Mouse (Mus musculus) lung, postnatal 0 days (tissue): ENCODE results near the gene Ccdc59.

Experiments
- CTCF ChIP-seq: IDR thresholded peaks from 2 replicates; pipeline ENCODE4 v1.5.1; 2016; ENCODE audit warnings: antibody characterized with exemption, mild to moderate bottlenecking
- EP300 ChIP-seq: IDR thresholded peaks from 2 replicates; pipeline ENCODE4 v1.6.1; 2016; ENCODE audit warnings: antibody characterized with exemption, mild to moderate bottlenecking, control low read depth

DNA sequence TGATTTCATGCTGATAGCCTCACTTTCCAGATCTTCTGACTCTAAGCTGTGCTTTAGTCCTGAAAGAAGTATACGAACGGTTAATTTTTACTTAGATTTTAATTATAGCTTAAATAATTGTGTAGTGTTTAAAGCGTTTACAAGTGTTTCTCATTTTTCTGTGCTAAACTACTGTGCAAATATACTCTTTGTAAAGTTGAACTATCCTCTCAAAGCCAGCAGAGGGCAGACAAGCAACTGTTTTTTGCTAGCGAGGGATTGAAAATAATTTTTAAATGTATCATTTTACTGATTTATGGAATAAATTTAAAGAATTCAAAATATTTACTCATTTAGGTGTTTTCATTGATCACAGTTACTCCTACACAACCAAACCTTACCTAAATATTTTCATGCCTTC is 26.4 kb downstream of the Ccdc59 start:
- TF ChIP-seq CTCF (peak; percentile 60), EP300 (no peak)
